Mouse (Mus musculus) thymus, adult 18-20 months (tissue): ENCODE measurements at regions not wholly inside any gene's neighbourhood (a gene's known extent, or its start where the extent isn't known, plus 50 kb on each side); places are given as distances from the start of the nearest gene placed in this dataset.
"Not testable (repeated sequence)": the region's sequence is repeated elsewhere in the genome, so short reads cannot be mapped to it uniquely, and the experiment has no call there.

Experiments used
- DNase-seq, 2 experiments: peaks; one replicate each; pipeline ENCODE4 v3.0.0; 2022; ENCODE audit warnings: mixed read lengths in 2 of 2

DNA sequence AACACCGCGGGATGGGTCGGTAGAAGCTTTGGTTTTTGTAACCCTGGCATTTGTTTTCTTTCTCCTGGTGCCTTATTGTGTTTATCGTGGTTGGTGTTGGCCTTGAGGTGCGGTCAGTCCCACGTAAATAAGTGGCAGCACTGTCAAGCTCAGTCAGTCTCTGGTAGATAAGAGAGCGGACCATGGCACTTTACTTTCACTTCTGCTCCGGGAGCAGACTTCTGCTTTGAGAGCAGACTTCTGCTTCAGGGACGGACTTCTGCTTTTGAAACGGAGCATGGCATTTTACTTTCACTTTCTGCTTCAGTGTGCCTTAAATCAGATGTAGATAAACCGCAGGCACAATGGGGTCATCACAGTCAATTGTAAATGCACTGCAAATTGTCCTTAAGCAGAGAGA, 54.3 kb upstream of the Ccdc66 start:
- DNase-seq = peak; percentile 2 to 7

DNA sequence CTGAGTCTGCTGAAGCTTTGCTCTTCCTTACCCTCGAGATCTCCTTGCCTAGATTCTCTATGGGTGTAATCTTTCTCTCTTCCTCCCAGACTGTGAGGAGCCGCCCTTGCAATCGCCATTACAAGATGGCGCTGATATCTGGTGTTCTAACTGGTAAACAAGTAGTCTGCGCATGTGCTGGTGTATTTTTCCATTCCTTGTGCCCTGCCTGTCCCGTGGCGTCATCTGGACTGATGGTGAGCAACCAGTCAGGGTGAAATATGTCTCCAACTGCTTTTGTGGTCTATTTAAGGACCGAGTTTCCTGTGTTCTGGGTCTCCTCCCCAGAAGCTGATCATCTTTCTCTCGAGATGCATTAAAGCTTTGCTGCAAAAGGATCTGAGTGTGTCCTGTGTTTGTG, 53.7 kb upstream of the Ccdc66 start:
- DNase-seq = not testable (repeated sequence)

DNA sequence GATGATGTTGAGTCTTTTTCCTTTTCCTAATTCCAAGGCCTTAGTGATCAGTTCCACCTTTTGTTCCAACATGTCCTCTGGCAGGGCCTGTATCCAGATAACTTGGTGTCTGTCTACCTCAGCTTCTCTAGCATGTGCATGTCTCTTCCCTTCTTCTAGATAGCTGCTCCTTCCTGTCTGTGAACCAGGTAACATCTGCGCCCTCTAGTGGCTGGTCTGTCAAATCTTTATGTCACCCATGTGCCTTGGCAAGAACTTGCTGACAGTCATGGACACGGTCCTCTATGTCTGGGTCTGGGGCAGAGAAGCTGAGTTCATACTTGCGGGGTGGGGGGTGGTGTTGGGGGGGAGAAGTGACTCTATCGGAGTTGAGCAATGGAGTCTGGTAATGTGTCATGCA, 52.2 kb upstream of the Ccdc66 start:
- DNase-seq = peak; percentile 32 to 39

DNA sequence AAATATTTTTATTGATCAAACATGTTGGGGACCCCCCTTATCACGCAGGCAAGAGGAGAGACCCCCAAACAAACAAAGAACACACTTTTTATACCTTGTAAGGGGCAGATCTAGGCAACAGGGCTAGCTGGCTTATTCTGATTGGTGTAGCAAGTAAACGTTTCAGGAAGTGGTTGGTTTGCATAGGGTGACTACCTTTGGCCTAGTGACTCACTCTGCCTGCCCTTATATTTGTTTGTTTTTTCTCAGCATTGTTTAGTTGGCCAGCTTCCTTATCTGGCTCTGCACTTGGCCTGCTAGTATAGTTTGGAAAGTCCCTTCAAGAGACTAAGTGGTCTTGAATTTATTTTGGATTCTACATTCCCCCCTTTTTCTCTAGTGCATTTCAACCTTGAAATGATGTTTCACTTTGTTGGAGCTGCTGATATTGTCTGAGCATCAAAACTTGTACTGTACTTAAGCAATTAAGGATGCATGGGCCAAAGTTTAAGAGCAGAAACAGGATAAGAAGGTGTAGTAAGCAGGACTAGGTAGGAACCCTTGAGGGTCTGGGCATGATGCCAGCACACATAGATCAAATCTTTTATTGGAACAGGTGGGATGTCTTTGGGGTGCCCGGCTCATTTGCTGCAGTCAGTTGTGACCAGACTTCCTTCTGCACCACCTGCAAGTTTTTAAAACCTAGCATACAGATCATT, 50.7 kb upstream of the Ccdc66 start:
- no peak for DNase-seq
